Mouse (Mus musculus) 3134 (cell line): ENCODE data around the gene Magi2.
"Not testable (repeated sequence)": the region's sequence is repeated elsewhere in the genome, so short reads cannot be mapped to it uniquely, and the experiment has no call there.

ENCODE experiments used
- DNase-seq: peaks from one replicate; pipeline ENCODE4 v3.0.0-alpha.2; 2011; ENCODE audit warnings: low spot score; ENCODE audit not compliant: insufficient read length; ENCODE audit errors: extremely low read depth

Gene Magi2

GRCm38 (mm10) chr5:20469721-20470120, 1242.9 kb downstream of the Magi2 start:
- no peak for DNase-seq

- peak; percentile 10 for DNase-seq
Measured at GRCm38 (mm10) chr5:20470466-20470865, 1243.6 kb downstream of the Magi2 start.

- DNase-seq: no peak
Measured at GRCm38 (mm10) chr5:20484505-20484904, 1257.7 kb downstream of the Magi2 start.

DNA sequence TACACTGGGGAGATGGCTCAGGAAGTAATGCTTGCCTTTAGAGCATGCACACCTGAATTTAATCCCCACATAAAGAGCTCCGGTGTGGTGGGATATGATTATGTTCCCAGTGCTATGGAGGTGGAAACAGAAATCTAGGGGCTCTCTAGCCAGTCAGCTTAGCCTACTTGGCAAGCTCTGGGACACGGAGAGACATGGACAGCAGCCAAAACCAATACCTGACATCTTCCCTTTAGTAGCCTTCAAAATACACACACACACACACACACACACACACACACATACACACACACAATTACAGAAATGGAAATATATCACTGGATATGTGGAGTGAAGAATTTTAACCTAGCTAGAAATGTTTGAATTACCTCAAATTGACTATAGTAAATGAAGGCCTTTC, 1265.1 kb downstream of the Magi2 start:
- no peak for DNase-seq

GRCm38 (mm10) chr5:20492679-20493078, 1265.8 kb downstream of the Magi2 start:
- DNase-seq: no peak

GRCm38 (mm10) chr5:20494010-20494409, 1267.2 kb downstream of the Magi2 start:
- DNase-seq: no peak

GRCm38 (mm10) chr5:20496924-20497323, 1270.1 kb downstream of the Magi2 start:
- DNase-seq: no peak

- peak; percentile 1 for DNase-seq
Measured at GRCm38 (mm10) chr5:20499031-20499600, 1272.3 kb downstream of the Magi2 start.

- no peak for DNase-seq
Measured at GRCm38 (mm10) chr5:20508609-20509008, 1281.8 kb downstream of the Magi2 start.

GRCm38 (mm10) chr5:20509606-20510005, 1282.8 kb downstream of the Magi2 start:
- no peak for DNase-seq

DNA sequence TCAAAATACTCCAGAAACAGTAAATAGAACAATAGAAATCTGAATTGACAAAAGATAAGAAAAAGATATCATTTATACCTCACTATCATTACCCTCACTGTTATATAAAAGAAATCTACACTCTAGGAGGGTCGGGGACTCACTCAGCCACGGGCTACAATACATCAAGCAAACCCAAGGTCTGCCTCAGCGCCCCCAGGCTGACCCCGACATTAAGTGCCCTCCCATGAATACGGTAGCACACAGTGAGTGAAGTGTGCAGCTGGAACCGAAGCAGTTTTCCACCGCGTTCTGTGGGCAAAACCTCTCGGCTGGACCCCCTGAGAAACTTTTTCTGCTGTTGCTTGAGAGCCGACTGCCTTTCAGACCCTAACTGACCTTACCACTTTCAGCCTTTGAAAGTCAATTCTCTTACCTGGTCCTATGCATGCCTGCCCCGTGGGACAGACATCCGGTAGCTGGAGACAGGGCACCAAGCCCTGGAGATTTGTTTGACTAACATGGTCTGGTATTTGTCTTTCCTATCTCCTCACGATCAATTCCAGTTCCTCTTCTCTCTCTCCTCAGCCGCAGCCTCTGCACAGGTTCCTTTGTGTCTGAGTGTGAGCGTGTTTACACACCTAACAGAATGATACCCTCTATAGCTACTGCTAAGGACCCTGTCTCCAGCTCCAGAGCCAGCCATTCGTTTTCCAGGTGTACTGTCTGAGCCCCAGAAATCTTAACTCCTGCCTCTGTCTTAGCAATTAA, 1285.7 kb downstream of the Magi2 start:
- DNase-seq: no peak

- no peak for DNase-seq
Measured at GRCm38 (mm10) chr5:20521639-20522038, 1294.8 kb downstream of the Magi2 start.

DNA sequence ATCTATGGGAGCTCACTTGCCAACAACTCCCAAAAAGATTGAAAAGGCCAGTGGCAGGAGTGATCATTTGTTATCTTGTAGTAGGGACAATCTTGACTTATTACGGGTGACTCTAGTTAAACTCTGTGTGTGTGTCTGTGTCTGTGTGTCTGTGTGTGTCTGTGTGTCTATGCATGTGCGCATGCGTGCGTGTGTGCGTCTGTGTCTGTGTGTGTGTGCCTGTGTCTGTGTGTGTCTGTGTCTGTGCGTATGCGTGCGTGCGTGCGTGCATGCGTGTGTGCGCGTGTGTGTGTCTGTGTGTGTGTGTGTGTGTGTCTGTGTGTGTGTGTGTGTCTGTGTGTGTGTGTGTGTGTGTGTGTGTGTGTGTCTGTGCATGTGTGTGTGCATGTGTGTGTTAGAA, 1295.2 kb downstream of the Magi2 start:
- DNase-seq: no peak

- no peak for DNase-seq
Measured at GRCm38 (mm10) chr5:20523776-20524175, 1296.9 kb downstream of the Magi2 start.

- not testable (repeated sequence) for DNase-seq
Measured at GRCm38 (mm10) chr5:20526588-20526987, 1299.8 kb downstream of the Magi2 start.

- DNase-seq: no peak
Measured at GRCm38 (mm10) chr5:20536544-20536943, 1309.7 kb downstream of the Magi2 start.

DNA sequence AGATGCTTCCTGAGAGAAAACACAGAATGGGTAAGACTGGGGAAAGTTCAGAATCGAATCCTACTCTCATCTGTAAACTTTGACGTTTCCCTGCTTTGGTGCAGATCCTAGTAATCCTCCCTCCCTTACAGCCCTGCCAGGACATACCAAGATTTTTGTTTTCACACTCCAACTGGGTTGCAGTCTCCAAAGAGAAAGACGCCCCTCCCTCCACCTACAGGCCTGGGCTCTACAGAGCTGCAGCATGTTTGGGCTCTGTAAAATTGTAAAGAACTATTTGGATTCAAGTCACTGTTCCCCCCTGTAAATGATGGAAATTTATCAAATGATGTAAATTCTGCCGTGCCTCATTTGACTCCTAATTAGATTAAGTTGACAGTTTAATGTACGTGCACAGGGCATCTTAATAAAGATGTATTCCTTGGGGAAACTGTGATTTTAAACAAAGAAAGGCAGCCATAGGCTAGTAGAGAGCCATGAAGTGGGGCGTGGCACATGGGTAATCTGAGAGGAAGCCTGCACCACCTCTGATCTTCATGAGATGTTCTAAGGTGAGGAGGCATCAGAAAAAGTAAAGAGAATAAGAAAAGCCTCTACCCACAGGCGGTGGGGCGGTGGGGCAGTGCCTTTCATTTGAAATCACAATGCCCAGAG, 1310.7 kb downstream of the Magi2 start:
- no peak for DNase-seq

DNA sequence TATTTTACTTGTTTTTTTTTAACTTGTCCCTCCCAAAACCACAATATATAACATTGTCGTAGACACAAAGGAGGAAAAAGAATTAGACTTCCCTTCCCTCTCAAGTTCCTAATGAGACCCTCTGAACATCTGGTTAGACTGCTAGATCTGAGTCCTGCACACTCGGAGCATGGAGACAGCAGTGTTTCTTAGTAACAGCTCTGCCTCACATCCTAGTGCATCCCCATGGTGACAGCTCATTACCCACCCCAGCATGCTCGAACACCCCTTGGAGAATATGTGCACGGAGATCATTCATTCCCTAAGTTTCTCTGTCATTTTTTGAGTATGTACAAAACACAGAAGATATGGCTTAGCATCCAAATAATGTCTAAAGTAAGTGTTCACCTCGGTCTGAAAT, 1317.5 kb downstream of the Magi2 start:
- no peak for DNase-seq

DNA sequence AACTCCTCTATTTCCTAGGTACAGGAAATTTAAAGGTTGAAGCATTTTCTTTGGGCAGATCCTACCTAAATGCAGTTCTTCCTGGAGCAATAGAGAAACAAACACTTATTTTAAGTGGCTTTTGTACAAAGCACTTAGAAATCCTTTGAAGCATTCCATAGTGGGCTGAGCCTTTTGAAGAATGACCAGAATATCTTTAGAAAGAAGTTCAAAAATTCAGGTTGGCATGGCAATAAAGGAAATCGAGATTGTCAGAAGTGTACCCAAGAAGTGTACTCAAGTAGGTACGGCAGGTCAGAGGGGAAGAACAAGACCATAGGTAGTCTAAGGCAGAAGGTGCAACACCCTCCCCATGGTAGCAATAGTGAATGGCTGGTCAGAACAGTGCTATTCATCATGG, 1332.5 kb downstream of the Magi2 start:
- DNase-seq: no peak

- no peak for DNase-seq
Measured at GRCm38 (mm10) chr5:20559821-20560220, 1333.0 kb downstream of the Magi2 start.

DNA sequence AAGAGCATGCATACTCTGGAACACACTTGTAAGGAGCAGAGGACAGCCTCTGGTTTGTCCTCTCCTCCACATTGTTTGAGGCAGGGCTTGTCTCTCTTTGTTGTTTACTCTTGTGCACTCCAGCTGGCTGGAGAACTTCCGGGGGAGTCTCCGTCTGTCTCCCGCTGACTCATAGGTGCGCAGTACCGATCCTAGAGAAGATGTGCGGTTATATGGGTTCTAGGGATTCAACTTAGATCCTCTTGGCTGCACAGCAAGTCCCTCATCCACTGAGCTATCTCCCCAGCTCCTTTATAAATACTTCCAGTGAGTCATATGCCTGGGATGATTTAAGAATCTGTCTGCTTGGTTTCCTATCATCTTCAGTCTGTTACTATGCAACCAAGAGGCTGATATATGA, 1341.6 kb downstream of the Magi2 start:
- DNase-seq: no peak

DNA sequence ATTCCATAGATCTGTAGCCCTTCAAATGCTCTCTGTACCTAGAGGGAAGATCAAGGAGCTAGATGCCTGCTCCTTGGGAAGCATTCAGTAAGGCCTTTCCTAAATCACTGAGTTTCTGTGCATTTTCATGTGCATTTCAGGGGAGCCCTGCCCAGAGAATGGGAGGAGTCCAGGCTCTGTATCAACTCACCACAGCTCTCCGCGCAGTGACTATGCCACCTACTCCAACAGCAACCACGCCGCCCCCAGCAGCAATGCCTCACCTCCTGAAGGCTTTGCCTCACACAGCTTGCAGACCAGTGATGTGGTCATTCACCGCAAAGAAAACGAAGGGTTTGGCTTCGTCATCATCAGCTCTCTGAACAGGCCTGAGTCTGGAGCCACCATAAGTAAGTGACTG, 1342.1 kb downstream of the Magi2 start:
- DNase-seq: no peak
